9 mouse cellular contexts compared by ENCODE assay signal in genomic region chr1:36441101-36441500, GRCm38 (mm10). TPM values are rescaled to one million over a fixed set of nuclear protein-coding genes. Genes with fewer than 3 reads are reported as not detected.
DNase-seq lines count a peak whose midpoint lies in the region; ATAC-seq and TF ChIP-seq lines count a peak whose summit lies in the region.
"Had no signal": no experiment of that assay in that cellular context is flagged by ENCODE, and none has a peak within 500 bp of the region (broad histone marks: within the 10 kb centered on the region; RNA-seq: fewer than 3 reads in every experiment).

No protein-coding gene starts in this region.

- TF ChIP-seq EP300 in stomach, postnatal 0 days (optimal IDR thresholded peaks at IDR 0.05): no peak

- no peak for TF ChIP-seq CTCF in stomach, postnatal 0 days (IDR thresholded peaks at IDR 0.05; ENCODE audit: low read depth)

- no peaks in the 10 kb centered on the region for H3K9me3 ChIP-seq in forebrain, embryonic 15.5 days
- H3K9me3 ChIP-seq in forebrain, embryonic 10.5 days: no peaks in the 10 kb centered on the region
- no peaks in the 10 kb centered on the region for H3K9me3 ChIP-seq in stomach, postnatal 0 days (ENCODE audit: control insufficient read depth, low read length)
- H3K9me3 ChIP-seq in midbrain, embryonic 10.5 days (replicated peaks): no peaks in the 10 kb centered on the region
- H3K9me3 ChIP-seq: limb, embryonic 15.5 days had no signal

- H3K4me2 ChIP-seq in forebrain, embryonic 15.5 days (replicated peaks): no peak overlapping the region
- H3K4me2 ChIP-seq in stomach, postnatal 0 days (replicated peaks; ENCODE audit: low read depth): no peak overlapping the region
- H3K4me2 ChIP-seq: limb, embryonic 15.5 days had no signal

- peaks cover 43% of the 10 kb centered on the region for H3K36me3 ChIP-seq in forebrain, embryonic 15.5 days
- H3K36me3 ChIP-seq in forebrain, embryonic 10.5 days (replicated peaks): peaks cover 71% of the 10 kb centered on the region
- peaks cover 8% of the 10 kb centered on the region for H3K36me3 ChIP-seq in stomach, postnatal 0 days (ENCODE audit: control insufficient read depth, insufficient read depth, low read length)
- peaks cover 68% of the 10 kb centered on the region for H3K36me3 ChIP-seq in midbrain, embryonic 10.5 days

- DNase-seq in forebrain, embryonic 10.5 days (ENCODE audit: extremely low spot score, low spot score): no peak
- peak; percentile 98 for DNase-seq in adipocyte (ENCODE audit: low spot score)
- peak; percentile 67 for DNase-seq in fibroblast of lung, adult 2 months (ENCODE audit: low read depth)
- peak; percentile 33 to 54 for DNase-seq in left cerebral cortex, adult 18-20 months (ENCODE audit: low spot score in 2 of 2)
- no peak for DNase-seq in stomach, postnatal 0 days (ENCODE audit: low spot score)
- DNase-seq in midbrain, embryonic 10.5 days (ENCODE audit: low spot score): no peak

- H3K4me3 ChIP-seq in forebrain, embryonic 15.5 days: no peak overlapping the region
- H3K4me3 ChIP-seq in forebrain, embryonic 10.5 days: no peak overlapping the region
- no peak overlapping the region for H3K4me3 ChIP-seq in stomach, postnatal 0 days (ENCODE audit: low read depth, low read length)
- H3K4me3 ChIP-seq in midbrain, embryonic 10.5 days: no peak overlapping the region
- H3K4me3 ChIP-seq: limb, embryonic 15.5 days had no signal

- H3K9ac ChIP-seq in forebrain, embryonic 15.5 days (replicated peaks): no peak overlapping the region
- no peak overlapping the region for H3K9ac ChIP-seq in stomach, postnatal 0 days (ENCODE audit: low read length)
- H3K9ac ChIP-seq: limb, embryonic 15.5 days had no signal

- H3K4me1 ChIP-seq in forebrain, embryonic 15.5 days: peaks cover 12% of the 10 kb centered on the region
- H3K4me1 ChIP-seq in forebrain, embryonic 10.5 days: peaks cover 14% of the 10 kb centered on the region
- no peaks in the 10 kb centered on the region for H3K4me1 ChIP-seq in stomach, postnatal 0 days (replicated peaks; ENCODE audit: control insufficient read depth, insufficient read depth)
- peaks cover 11% of the 10 kb centered on the region for H3K4me1 ChIP-seq in midbrain, embryonic 10.5 days

- 70% methylated on average over 4 of the region's 4 CpGs for WGBS in forebrain, embryonic 15.5 days
- WGBS in forebrain, embryonic 10.5 days: 92% methylated on average over 4 of the region's 4 CpGs
- 57% methylated on average over 4 of the region's 4 CpGs for WGBS in stomach, postnatal 0 days
- WGBS in midbrain, embryonic 10.5 days: 94% methylated on average over 4 of the region's 4 CpGs

- ATAC-seq in forebrain, embryonic 15.5 days (replicated peaks): no peak
- ATAC-seq in megakaryocyte, adult 5-6 weeks (ENCODE audit: poor library complexity, severe bottlenecking): no peak
- ATAC-seq in stomach, postnatal 0 days (ENCODE audit: low FRiP score, low TSS enrichment): no peak

- H3K27me3 ChIP-seq in forebrain, embryonic 15.5 days: no peaks in the 10 kb centered on the region
- H3K27me3 ChIP-seq in forebrain, embryonic 10.5 days (ENCODE audit: poor library complexity, severe bottlenecking): no peaks in the 10 kb centered on the region
- H3K27me3 ChIP-seq in stomach, postnatal 0 days (ENCODE audit: control insufficient read depth, insufficient read depth, low read length): no peaks in the 10 kb centered on the region
- no peaks in the 10 kb centered on the region for H3K27me3 ChIP-seq in midbrain, embryonic 10.5 days (ENCODE audit: low read depth, poor library complexity, severe bottlenecking)
- H3K27me3 ChIP-seq: limb, embryonic 15.5 days had no signal

- H3K27ac ChIP-seq in forebrain, embryonic 15.5 days (replicated peaks): peak overlapping the region; percentile 9; the same call in 1 of the 2 replicates
- H3K27ac ChIP-seq in forebrain, embryonic 10.5 days: no peak overlapping the region
- no peak overlapping the region for H3K27ac ChIP-seq in stomach, postnatal 0 days (replicated peaks)
- no peak overlapping the region for H3K27ac ChIP-seq in midbrain, embryonic 10.5 days (replicated peaks)
- H3K27ac ChIP-seq: limb, embryonic 15.5 days had no signal

RNA-seq across cellular contexts. Expression of gene Lman2l, which starts 4.0 kb away (rescaled TPM):
- 66.3 and 68.4 TPM in 2 replicates for polyA plus RNA-seq in forebrain, embryonic 15.5 days (2015; fragmentation: Nextera tagmentation; extraction: Ambion mirVana)
- polyA plus RNA-seq in forebrain, embryonic 10.5 days (2016; fragmentation: Nextera tagmentation; extraction: Ambion mirVana): 59.6 and 60.5 TPM in 2 replicates
- 10 to 100 TPM; 44.3 to 44.8 TPM for total RNA-seq in left cerebral cortex, adult 18-20 months (2021)
- 23.9 and 25.4 TPM in 2 replicates for total RNA-seq in megakaryocyte, adult 5-6 weeks (2015)
- 14.4 and 15.8 TPM in 2 replicates for total RNA-seq in megakaryocyte, adult 5-6 weeks (2017)
- 15.7 and 16.5 TPM in 2 replicates for polyA plus RNA-seq in stomach, postnatal 0 days (2015; fragmentation: Nextera tagmentation; extraction: Ambion mirVana)
- polyA plus RNA-seq in midbrain, embryonic 10.5 days (2016; fragmentation: Nextera tagmentation; extraction: Ambion mirVana): 63.5 and 69.9 TPM in 2 replicates

RNA-seq across cellular contexts. Expression of gene Cnnm4, which starts 30.3 kb away (rescaled TPM):
- 9.8 and 9.9 TPM in 2 replicates for polyA plus RNA-seq in forebrain, embryonic 15.5 days (2015; fragmentation: Nextera tagmentation; extraction: Ambion mirVana)
- polyA plus RNA-seq in forebrain, embryonic 10.5 days (2016; fragmentation: Nextera tagmentation; extraction: Ambion mirVana): 14.5 and 15.5 TPM in 2 replicates
- total RNA-seq in left cerebral cortex, adult 18-20 months (2021): 10 to 100 TPM; 12.4 TPM
- total RNA-seq in megakaryocyte, adult 5-6 weeks (2015): 17.8 and 22.7 TPM in 2 replicates
- 15.2 and 16.3 TPM in 2 replicates for total RNA-seq in megakaryocyte, adult 5-6 weeks (2017)
- 18.2 and 19.1 TPM in 2 replicates for polyA plus RNA-seq in stomach, postnatal 0 days (2015; fragmentation: Nextera tagmentation; extraction: Ambion mirVana)
- polyA plus RNA-seq in midbrain, embryonic 10.5 days (2016; fragmentation: Nextera tagmentation; extraction: Ambion mirVana): 15.5 and 15.6 TPM in 2 replicates

Comparison
In these comparisons a context has a peak if more than half of its experiments do, and no peak if none do; other contexts are left out.
1. DNase-seq: peak in adipocyte (single experiment), fibroblast of lung, adult 2 months (single experiment) and left cerebral cortex, adult 18-20 months (2 of 2); none in forebrain, embryonic 10.5 days (single experiment), stomach, postnatal 0 days (single experiment) and midbrain, embryonic 10.5 days (single experiment).